Mouse (Mus musculus): ENCODE results near the gene Lst1.

DNA sequence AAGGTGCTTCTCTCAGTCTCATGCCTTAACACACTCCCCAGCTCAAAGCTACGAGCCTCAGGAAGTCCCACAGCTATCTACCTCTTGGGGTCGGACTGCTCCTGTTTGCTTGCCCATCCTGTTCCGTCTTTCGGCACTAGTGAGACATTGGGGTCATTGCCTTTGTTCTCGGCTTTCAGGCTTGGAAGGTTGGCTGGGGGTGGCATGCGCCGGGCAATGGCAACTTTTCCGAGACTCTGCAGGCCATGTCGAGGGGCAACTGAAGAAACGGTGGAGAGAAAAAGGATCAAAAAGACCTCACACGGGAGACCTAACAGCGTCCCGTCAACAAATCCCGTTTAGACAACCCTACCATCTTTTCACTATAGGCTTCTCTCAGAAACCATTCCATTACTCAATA is 26.1 kb downstream of the Lst1 start:
- TF ChIP-seq CTCF (IDR thresholded peaks at IDR 0.05; ENCODE audit: low read depth, low read length) (no peak), TAL1 (conservative IDR thresholded peaks at IDR 0.05; ENCODE audit: low read depth, low read length) (no peak), POLR2AphosphoS5 (IDR thresholded peaks at IDR 0.05; ENCODE audit: insufficient replicate concordance, low read depth, low read length) (no peak)

Measured in G1E (cell line).